Mouse (Mus musculus) lung, postnatal 0 days (tissue): ENCODE results near the gene 2310046K23Rik. TPM values are rescaled to one million over a fixed set of nuclear protein-coding genes. Genes with fewer than 3 reads are reported as not detected.

Experiments used
- ATAC-seq: fragments of 200-750 bp; cut with Nextera tagmentation; 2 replicates; pipeline ENCODE4 v1.8.0; 2017; ENCODE audit warnings: moderate library complexity
- DNase-seq: peaks from one replicate; pipeline ENCODE4 v3.0.0-alpha.2; 2016; ENCODE audit warnings: low spot score
- H3K27ac ChIP-seq: fragments of 300-500 bp; sonication (generic); 2 replicates; pipeline ENCODE4 v1.5.1; 2014; ENCODE audit warnings: antibody characterized with exemption, mild to moderate bottlenecking, low read length, mixed read lengths
- H3K27me3 ChIP-seq: fragments of 300-500 bp; sonication (generic); replicated peaks from 2 replicates; pipeline ENCODE4 v1.6.1; 2014; ENCODE audit warnings: low read length, mixed read lengths; ENCODE audit not compliant: insufficient read depth
- H3K36me3 ChIP-seq: fragments of 300-500 bp; sonication (generic); 2 replicates; pipeline ENCODE4 v1.6.1; 2014; ENCODE audit warnings: low read length, mixed read lengths; ENCODE audit not compliant: insufficient read depth
- H3K4me1 ChIP-seq: fragments of 300-500 bp; sonication (generic); 2 replicates; pipeline ENCODE4 v1.6.1; 2014; ENCODE audit warnings: antibody characterized with exemption, low read depth, low read length, mixed read lengths; ENCODE audit not compliant: insufficient read depth
- H3K4me2 ChIP-seq: fragments of 300-500 bp; sonication (generic); replicated peaks from 2 replicates; pipeline ENCODE4 v1.6.1; 2014; ENCODE audit warnings: low read depth, mild to moderate bottlenecking, low read length, moderate library complexity, mixed read lengths
- H3K4me3 ChIP-seq: fragments of 300-500 bp; sonication (generic); 2 replicates; pipeline ENCODE4 v1.5.1; 2014; ENCODE audit warnings: low read depth, low read length
- H3K9ac ChIP-seq: fragments of 300-500 bp; sonication (generic); replicated peaks from 2 replicates; pipeline ENCODE4 v1.6.1; 2014; ENCODE audit warnings: low read depth, mild to moderate bottlenecking
- H3K9me3 ChIP-seq: fragments of 300-500 bp; sonication (generic); 2 replicates; pipeline ENCODE4 v1.6.1; 2016; ENCODE audit warnings: low read length, mixed read lengths
- CTCF ChIP-seq: IDR thresholded peaks from 2 replicates; pipeline ENCODE4 v1.5.1; 2016; ENCODE audit warnings: antibody characterized with exemption, mild to moderate bottlenecking
- EP300 ChIP-seq: IDR thresholded peaks from 2 replicates; pipeline ENCODE4 v1.6.1; 2016; ENCODE audit warnings: antibody characterized with exemption, mild to moderate bottlenecking, control low read depth
- WGBS: fragments of 180-500 bp; shearing (Covaris S2); extraction: QIAGEN DNeasy Blood & Tissue Kit; methylation state at CpG from one replicate; pipeline ENCODE4 v1.1.7; 2014; 5-methylcytosine and 5-hydroxymethylcytosine counted together
- polyA plus RNA-seq: library from polyadenylated mRNA; unstranded; fragments of >200 nt; fragmentation: Nextera tagmentation; extraction: Ambion mirVana; gene quantifications from 2 replicates; pipeline ENCODE4 v1.2.1, GENCODE M21; 2015

2310046K23Rik gene
- polyA plus RNA-seq, 1 experiment from 2014 or later: not detected

DNA sequence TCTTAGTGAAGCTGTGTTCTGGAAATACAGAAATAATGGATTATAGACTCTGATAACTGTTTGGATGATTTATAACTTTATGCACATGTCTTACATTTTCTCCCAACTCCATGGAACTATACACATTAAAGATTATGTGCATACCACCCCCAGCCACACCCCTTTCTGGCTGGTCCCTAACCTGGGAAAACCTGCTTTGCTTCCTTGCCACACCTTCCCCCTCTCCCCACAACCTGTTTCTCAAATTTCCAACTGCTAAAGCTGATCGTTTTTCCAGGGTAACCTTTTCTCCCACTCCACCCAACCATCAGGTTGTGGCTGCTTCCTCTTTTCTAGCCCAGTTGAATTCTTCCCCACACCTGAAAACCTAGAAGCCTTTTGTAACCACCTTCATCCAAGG, 48.0 kb downstream of the 2310046K23Rik start:
- Histone ChIP-seq H3K27ac (no peak overlapping the region), H3K36me3 (no peaks in the 10 kb centered on the region), H3K9me3 (no peaks in the 10 kb centered on the region), H3K27me3 (no peaks in the 10 kb centered on the region), H3K4me3 (no peak overlapping the region), H3K9ac (no peak overlapping the region), H3K4me1 (no peaks in the 10 kb centered on the region), H3K4me2 (no peak overlapping the region)
- no peak for ATAC-seq
- DNase-seq: peak; percentile 12
- 9% methylated on average over 1 of the region's 1 CpGs for WGBS
- TF ChIP-seq EP300 (no peak), CTCF (no peak)

DNA sequence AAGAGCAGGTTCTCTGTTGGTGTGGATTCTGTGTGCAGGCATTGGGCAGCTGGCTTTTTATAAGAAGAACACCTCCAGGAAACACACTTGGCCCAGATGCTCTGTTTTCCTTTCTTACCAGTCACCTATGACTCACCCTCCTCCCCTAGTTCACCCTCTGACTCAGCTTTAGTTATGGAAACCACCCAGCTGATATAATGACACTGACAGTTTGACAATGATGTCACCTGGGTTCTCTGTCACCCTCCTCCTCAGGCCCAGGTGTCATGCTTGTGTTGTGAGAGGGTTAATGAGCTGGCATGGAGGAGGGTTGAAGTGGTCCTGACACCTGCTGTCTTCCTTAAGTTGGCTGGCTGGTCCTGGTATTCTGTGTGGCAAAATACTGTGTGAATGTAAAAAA, 48.4 kb downstream of the 2310046K23Rik start, which contains the start of gene Sprr1a:
Sprr1a (minus strand) TSS at position 33 of the 400 bp plus-strand sequence.
- Histone ChIP-seq H3K4me2 (no peak within 1 kb of the TSS), H3K9me3 (no peaks in the 10 kb centered on the region), H3K4me3 (no peak within 1 kb of the TSS), H3K4me1 (no peaks in the 10 kb centered on the region), H3K27me3 (no peaks in the 10 kb centered on the region), H3K9ac (no peak within 1 kb of the TSS), H3K27ac (no peak within 1 kb of the TSS), H3K36me3 (no peaks in the 10 kb centered on the region)
- DNase-seq: peak; percentile 53
- ATAC-seq: peak; percentile 35; the same call in 1 of the 2 replicates
- TF ChIP-seq CTCF (no peak), EP300 (no peak)

Other genes with a start within 250 kb of the 2310046K23Rik start
- gene Sprr2a3, start 249.1 kb downstream of the 2310046K23Rik start, polyA plus RNA-seq: not detected in 2 replicates
- gene Sprr2b, start 217.9 kb downstream of the 2310046K23Rik start, polyA plus RNA-seq: not detected in 2 replicates
- not detected in 2 replicates for gene Sprr2d, start 195.4 kb downstream of the 2310046K23Rik start, polyA plus RNA-seq
- gene Sprr2e, start 182.4 kb downstream of the 2310046K23Rik start, polyA plus RNA-seq: not detected in 2 replicates
- not detected in 2 replicates for gene Sprr2f, start 169.3 kb downstream of the 2310046K23Rik start, polyA plus RNA-seq
- gene Sprr2h, start 148.8 kb downstream of the 2310046K23Rik start, polyA plus RNA-seq: not detected in 2 replicates
- gene Sprr2i, start 126.5 kb downstream of the 2310046K23Rik start, polyA plus RNA-seq: not detected in 2 replicates
- gene Sprr2j-ps, start 116.4 kb downstream of the 2310046K23Rik start, polyA plus RNA-seq: not detected in 2 replicates
- 7.4 TPM in 2 replicates for gene Gm9774, start 105.1 kb downstream of the 2310046K23Rik start, polyA plus RNA-seq
- not detected in 2 replicates for gene Sprr2k, start 101.9 kb downstream of the 2310046K23Rik start, polyA plus RNA-seq
- gene Sprr1b, start 95.7 kb downstream of the 2310046K23Rik start, polyA plus RNA-seq: not detected in 2 replicates
- not detected in 2 replicates for gene Sprr3, start 75.8 kb downstream of the 2310046K23Rik start, polyA plus RNA-seq
- 2.0 and 2.7 TPM in 2 replicates for gene Sprr1a, start 48.6 kb downstream of the 2310046K23Rik start, polyA plus RNA-seq
- not detected in 2 replicates for gene Sprr4, start 34.0 kb downstream of the 2310046K23Rik start, polyA plus RNA-seq
- gene Ivl, start 39.2 kb upstream of the 2310046K23Rik start, polyA plus RNA-seq: 2.2 and 3.4 TPM in 2 replicates
- gene Smcp, start 54.5 kb upstream of the 2310046K23Rik start, polyA plus RNA-seq: not detected in 2 replicates
- gene 2210017I01Rik, start 73.0 kb upstream of the 2310046K23Rik start, polyA plus RNA-seq: not detected in 2 replicates
- gene Lce6a, start 87.1 kb upstream of the 2310046K23Rik start, polyA plus RNA-seq: not detected in 2 replicates
- gene Lce1a1, start 113.8 kb upstream of the 2310046K23Rik start, polyA plus RNA-seq: 0.27 TPM in 1 of 2 replicates, not detected in the other
- gene Lce1b, start 122.4 kb upstream of the 2310046K23Rik start, polyA plus RNA-seq: not detected in 2 replicates
- not detected in 2 replicates for gene Lce1a2, start 135.8 kb upstream of the 2310046K23Rik start, polyA plus RNA-seq
- not detected in 2 replicates for gene Lce1c, start 144.7 kb upstream of the 2310046K23Rik start, polyA plus RNA-seq
- gene Lce1d, start 152.7 kb upstream of the 2310046K23Rik start, polyA plus RNA-seq: not detected in 2 replicates
- not detected in 2 replicates for gene Lce1e, start 174.6 kb upstream of the 2310046K23Rik start, polyA plus RNA-seq
- gene Lce1f, start 185.8 kb upstream of the 2310046K23Rik start, polyA plus RNA-seq: not detected in 2 replicates
- gene Gm38119, start 204.6 kb upstream of the 2310046K23Rik start, polyA plus RNA-seq: not detected in 2 replicates
- gene Lce1g, start 217.8 kb upstream of the 2310046K23Rik start, polyA plus RNA-seq: not detected in 2 replicates
- not detected in 2 replicates for gene Lce1h, start 230.6 kb upstream of the 2310046K23Rik start, polyA plus RNA-seq
- gene Lce1i, start 244.4 kb upstream of the 2310046K23Rik start, polyA plus RNA-seq: not detected in 2 replicates